Mouse (Mus musculus): ENCODE measurements at regions not wholly inside any gene's neighbourhood (a gene's known extent, or its start where the extent isn't known, plus 50 kb on each side); places are given as distances from the start of the nearest gene placed in this dataset.

- Histone ChIP-seq H3K27ac (replicated peaks; ENCODE audit: low read depth, low read length) (no peak overlapping the region), H3K9ac (ENCODE audit: low read length) (no peak overlapping the region), H3K4me3 (ENCODE audit: low read depth, low read length) (no peak overlapping the region), H3K27me3 (ENCODE audit: control insufficient read depth, insufficient read depth, low read length) (no peaks in the 10 kb centered on the region), H3K4me2 (ENCODE audit: low read depth, severe bottlenecking) (no peak overlapping the region), H3K36me3 (ENCODE audit: control insufficient read depth, insufficient read depth, low read length) (no peaks in the 10 kb centered on the region), H3K9me3 (ENCODE audit: control insufficient read depth, low read length) (no peaks in the 10 kb centered on the region), H3K4me1 (ENCODE audit: control insufficient read depth, insufficient read depth, low read length) (no peaks in the 10 kb centered on the region)
- no peak for DNase-seq (ENCODE audit: low spot score)
- 23% methylated on average over 12 of the region's 12 CpGs for WGBS
- ATAC-seq (ENCODE audit: insufficient number of reproducible peaks, low FRiP score, low TSS enrichment, low read depth): no peak
These were observed 214.1 kb upstream of the Kcnab2 start for GRCm38 (mm10) chr4:152691735-152692134.

- no peak for ATAC-seq (ENCODE audit: insufficient number of reproducible peaks, low FRiP score, low TSS enrichment, low read depth)
- whole genome bisulfite sequencing: 86% methylated on average over 13 of the region's 13 CpGs
- H3K36me3 ChIP-seq (ENCODE audit: control insufficient read depth, insufficient read depth, low read length): no peaks in the 10 kb centered on the region
These were observed 213.6 kb upstream of the Kcnab2 start for GRCm38 (mm10) chr4:152691302-152691701.

GRCm38 (mm10) chr4:152690766-152691165 is 213.1 kb upstream of the Kcnab2 start:
- no peak for ATAC-seq (ENCODE audit: insufficient number of reproducible peaks, low FRiP score, low TSS enrichment, low read depth)

More at GRCm38 (mm10) chr4:152691302-152691701, 213.6 kb upstream of the Kcnab2 start:
- Histone ChIP-seq H3K27me3 (ENCODE audit: control insufficient read depth, insufficient read depth, low read length) (no peaks in the 10 kb centered on the region), H3K4me1 (ENCODE audit: control insufficient read depth, insufficient read depth, low read length) (no peaks in the 10 kb centered on the region), H3K9me3 (ENCODE audit: control insufficient read depth, low read length) (no peaks in the 10 kb centered on the region), H3K4me2 (ENCODE audit: low read depth, severe bottlenecking) (no peak overlapping the region), H3K9ac (ENCODE audit: low read length) (no peak overlapping the region), H3K27ac (replicated peaks; ENCODE audit: low read depth, low read length) (no peak overlapping the region), H3K4me3 (ENCODE audit: low read depth, low read length) (no peak overlapping the region)
- DNase-seq (ENCODE audit: low spot score): no peak

GRCm38 (mm10) chr4:152689831-152690230 is 212.2 kb upstream of the Kcnab2 start:
- Histone ChIP-seq H3K27ac (replicated peaks; ENCODE audit: low read depth, low read length) (no peak overlapping the region), H3K4me3 (ENCODE audit: low read depth, low read length) (no peak overlapping the region), H3K9me3 (ENCODE audit: control insufficient read depth, low read length) (no peaks in the 10 kb centered on the region), H3K9ac (ENCODE audit: low read length) (no peak overlapping the region), H3K36me3 (ENCODE audit: control insufficient read depth, insufficient read depth, low read length) (no peaks in the 10 kb centered on the region), H3K27me3 (ENCODE audit: control insufficient read depth, insufficient read depth, low read length) (no peaks in the 10 kb centered on the region), H3K4me2 (ENCODE audit: low read depth, severe bottlenecking) (no peak overlapping the region), H3K4me1 (ENCODE audit: control insufficient read depth, insufficient read depth, low read length) (no peaks in the 10 kb centered on the region)
- WGBS: 79% methylated on average over 9 of the region's 9 CpGs
- DNase-seq (ENCODE audit: low spot score) (no peak), ATAC-seq (ENCODE audit: insufficient number of reproducible peaks, low FRiP score, low TSS enrichment, low read depth) (no peak)

More at GRCm38 (mm10) chr4:152690766-152691165, 213.1 kb upstream of the Kcnab2 start:
- Histone ChIP-seq H3K9ac (ENCODE audit: low read length) (no peak overlapping the region), H3K27ac (replicated peaks; ENCODE audit: low read depth, low read length) (no peak overlapping the region), H3K4me3 (ENCODE audit: low read depth, low read length) (no peak overlapping the region), H3K4me1 (ENCODE audit: control insufficient read depth, insufficient read depth, low read length) (no peaks in the 10 kb centered on the region), H3K36me3 (ENCODE audit: control insufficient read depth, insufficient read depth, low read length) (no peaks in the 10 kb centered on the region), H3K4me2 (ENCODE audit: low read depth, severe bottlenecking) (no peak overlapping the region), H3K9me3 (ENCODE audit: control insufficient read depth, low read length) (no peaks in the 10 kb centered on the region), H3K27me3 (ENCODE audit: control insufficient read depth, insufficient read depth, low read length) (no peaks in the 10 kb centered on the region)
- WGBS: 85% methylated on average over 4 of the region's 4 CpGs
- no peak for DNase-seq (ENCODE audit: low spot score)

GRCm38 (mm10) chr4:152686509-152687081 is 208.9 kb upstream of the Kcnab2 start:
- Histone ChIP-seq H3K4me3 (ENCODE audit: low read depth, low read length) (no peak overlapping the region), H3K9ac (ENCODE audit: low read length) (no peak overlapping the region), H3K27ac (replicated peaks; ENCODE audit: low read depth, low read length) (no peak overlapping the region), H3K9me3 (ENCODE audit: control insufficient read depth, low read length) (no peaks in the 10 kb centered on the region; the same call in 1 of the 2 replicates), H3K4me2 (ENCODE audit: low read depth, severe bottlenecking) (no peak overlapping the region), H3K27me3 (ENCODE audit: control insufficient read depth, insufficient read depth, low read length) (no peaks in the 10 kb centered on the region), H3K36me3 (ENCODE audit: control insufficient read depth, insufficient read depth, low read length) (no peaks in the 10 kb centered on the region), H3K4me1 (ENCODE audit: control insufficient read depth, insufficient read depth, low read length) (no peaks in the 10 kb centered on the region)
- 71% methylated on average over 12 of the region's 12 CpGs for WGBS
- no peak for ATAC-seq (ENCODE audit: insufficient number of reproducible peaks, low FRiP score, low TSS enrichment, low read depth)
- no peak for DNase-seq (ENCODE audit: low spot score)

GRCm38 (mm10) chr4:152674140-152674539 is 196.5 kb upstream of the Kcnab2 start:
- Histone ChIP-seq H3K27me3 (ENCODE audit: control insufficient read depth, insufficient read depth, low read length) (no peaks in the 10 kb centered on the region), H3K36me3 (ENCODE audit: control insufficient read depth, insufficient read depth, low read length) (no peaks in the 10 kb centered on the region), H3K9me3 (ENCODE audit: control insufficient read depth, low read length) (no peaks in the 10 kb centered on the region), H3K4me1 (ENCODE audit: control insufficient read depth, insufficient read depth, low read length) (no peaks in the 10 kb centered on the region), H3K9ac (ENCODE audit: low read length) (no peak overlapping the region), H3K4me3 (ENCODE audit: low read depth, low read length) (no peak overlapping the region), H3K4me2 (ENCODE audit: low read depth, severe bottlenecking) (no peak overlapping the region), H3K27ac (replicated peaks; ENCODE audit: low read depth, low read length) (no peak overlapping the region)
- ATAC-seq (ENCODE audit: insufficient number of reproducible peaks, low FRiP score, low TSS enrichment, low read depth) (no peak), DNase-seq (ENCODE audit: low spot score) (peak; percentile 30)
- WGBS: 7% methylated on average over 11 of the region's 11 CpGs

GRCm38 (mm10) chr4:152663482-152663881 is 185.8 kb upstream of the Kcnab2 start:
- Histone ChIP-seq H3K4me1 (ENCODE audit: control insufficient read depth, insufficient read depth, low read length) (no peaks in the 10 kb centered on the region), H3K27ac (replicated peaks; ENCODE audit: low read depth, low read length) (no peak overlapping the region), H3K4me2 (ENCODE audit: low read depth, severe bottlenecking) (no peak overlapping the region), H3K4me3 (ENCODE audit: low read depth, low read length) (no peak overlapping the region), H3K9me3 (ENCODE audit: control insufficient read depth, low read length) (no peaks in the 10 kb centered on the region), H3K27me3 (ENCODE audit: control insufficient read depth, insufficient read depth, low read length) (no peaks in the 10 kb centered on the region), H3K36me3 (ENCODE audit: control insufficient read depth, insufficient read depth, low read length) (no peaks in the 10 kb centered on the region), H3K9ac (ENCODE audit: low read length) (no peak overlapping the region)
- DNase-seq (ENCODE audit: low spot score) (peak; percentile 42), ATAC-seq (ENCODE audit: insufficient number of reproducible peaks, low FRiP score, low TSS enrichment, low read depth) (no peak)
- WGBS: 43% methylated on average over 8 of the region's 8 CpGs

- H3K27ac ChIP-seq (replicated peaks; ENCODE audit: low read depth, low read length): no peak overlapping the region
- H3K9me3 ChIP-seq (ENCODE audit: control insufficient read depth, low read length): no peaks in the 10 kb centered on the region
- no peaks in the 10 kb centered on the region for H3K36me3 ChIP-seq (ENCODE audit: control insufficient read depth, insufficient read depth, low read length)
- no peak overlapping the region for H3K9ac ChIP-seq (ENCODE audit: low read length)
- no peaks in the 10 kb centered on the region for H3K27me3 ChIP-seq (ENCODE audit: control insufficient read depth, insufficient read depth, low read length)
- no peak overlapping the region for H3K4me2 ChIP-seq (ENCODE audit: low read depth, severe bottlenecking)
- DNase-seq (ENCODE audit: low spot score): no peak
- no peaks in the 10 kb centered on the region for H3K4me1 ChIP-seq (ENCODE audit: control insufficient read depth, insufficient read depth, low read length)
- 94% methylated on average over 12 of the region's 12 CpGs for WGBS
- H3K4me3 ChIP-seq (ENCODE audit: low read depth, low read length): no peak overlapping the region
- no peak for ATAC-seq (ENCODE audit: insufficient number of reproducible peaks, low FRiP score, low TSS enrichment, low read depth)
These were observed 185.4 kb upstream of the Kcnab2 start for GRCm38 (mm10) chr4:152663069-152663468.

- H3K9me3 ChIP-seq (ENCODE audit: control insufficient read depth, low read length): no peaks in the 10 kb centered on the region
- DNase-seq (ENCODE audit: low spot score) (no peak), ATAC-seq (ENCODE audit: insufficient number of reproducible peaks, low FRiP score, low TSS enrichment, low read depth) (no peak)
- no peak overlapping the region for H3K4me2 ChIP-seq (ENCODE audit: low read depth, severe bottlenecking)
- no peaks in the 10 kb centered on the region for H3K27me3 ChIP-seq (ENCODE audit: control insufficient read depth, insufficient read depth, low read length)
- H3K4me3 ChIP-seq (ENCODE audit: low read depth, low read length): no peak overlapping the region
- no peak overlapping the region for H3K27ac ChIP-seq (replicated peaks; ENCODE audit: low read depth, low read length)
- H3K36me3 ChIP-seq (ENCODE audit: control insufficient read depth, insufficient read depth, low read length): no peaks in the 10 kb centered on the region
- H3K9ac ChIP-seq (ENCODE audit: low read length): no peak overlapping the region
- WGBS: 88% methylated on average over 11 of the region's 11 CpGs
- no peaks in the 10 kb centered on the region for H3K4me1 ChIP-seq (ENCODE audit: control insufficient read depth, insufficient read depth, low read length)
These were observed 184.8 kb upstream of the Kcnab2 start for GRCm38 (mm10) chr4:152662439-152662838.
